Mouse (Mus musculus) liver, embryonic 15.5 days (tissue): Measurements from ENCODE around the gene Col4a6. TPM values are rescaled to one million over a fixed set of nuclear protein-coding genes. Genes with fewer than 3 reads are reported as not detected.

ENCODE experiments used
- ATAC-seq: fragments of 200-750 bp; cut with Nextera tagmentation; 2 replicates; pipeline ENCODE4 v1.8.0; 2017; ENCODE audit warnings: moderate number of reproducible peaks, mild to moderate bottlenecking, moderate library complexity; ENCODE audit not compliant: insufficient read depth
- H3K27ac ChIP-seq: fragments of 300-500 bp; sonication (generic); replicated peaks from 2 replicates; pipeline ENCODE4 v1.5.1; 2015; ENCODE audit warnings: mild to moderate bottlenecking, inconsistent platforms
- H3K27me3 ChIP-seq: fragments of 300-500 bp; sonication (generic); 2 replicates; pipeline ENCODE4 v1.6.1; 2015; ENCODE audit warnings: mild to moderate bottlenecking, inconsistent platforms
- H3K36me3 ChIP-seq: fragments of 300-500 bp; sonication (generic); replicated peaks from 2 replicates; pipeline ENCODE4 v1.6.1; 2015; ENCODE audit warnings: moderate library complexity, mild to moderate bottlenecking, inconsistent platforms
- H3K4me1 ChIP-seq: fragments of 300-500 bp; sonication (generic); replicated peaks from 2 replicates; pipeline ENCODE4 v1.6.1; 2015; ENCODE audit warnings: inconsistent platforms
- H3K4me2 ChIP-seq: fragments of 300-500 bp; sonication (generic); 2 replicates; pipeline ENCODE4 v1.6.1; 2015; ENCODE audit warnings: moderate library complexity, mild to moderate bottlenecking, inconsistent platforms
- H3K4me3 ChIP-seq: fragments of 300-500 bp; sonication (generic); replicated peaks from 2 replicates; pipeline ENCODE4 v1.5.1; 2015; ENCODE audit warnings: mild to moderate bottlenecking, inconsistent platforms
- H3K9ac ChIP-seq: fragments of 300-500 bp; sonication (generic); 2 replicates; pipeline ENCODE4 v1.6.1; 2015; ENCODE audit warnings: moderate library complexity, mild to moderate bottlenecking, inconsistent platforms
- H3K9me3 ChIP-seq: fragments of 300-500 bp; sonication (generic); replicated peaks from 2 replicates; pipeline ENCODE4 v1.6.1; 2016; ENCODE audit warnings: inconsistent platforms
- WGBS: fragments of 180-500 bp; shearing (Covaris S2); methylation state at CpG from one replicate; pipeline ENCODE4 v1.1.7; 2015; ENCODE audit warnings: mixed read lengths; ENCODE audit not compliant: insufficient replicate concordance; 5-methylcytosine and 5-hydroxymethylcytosine counted together
- polyA plus RNA-seq: library from polyadenylated mRNA; unstranded; fragments of >200 nt; fragmentation: Nextera tagmentation; extraction: Ambion mirVana; gene quantifications from 2 replicates; pipeline ENCODE4 v1.2.1, GENCODE M21; 2015

Col4a6 gene
- polyA plus RNA-seq, 1 experiment from 2014 or later, result 0.10 TPM

DNA sequence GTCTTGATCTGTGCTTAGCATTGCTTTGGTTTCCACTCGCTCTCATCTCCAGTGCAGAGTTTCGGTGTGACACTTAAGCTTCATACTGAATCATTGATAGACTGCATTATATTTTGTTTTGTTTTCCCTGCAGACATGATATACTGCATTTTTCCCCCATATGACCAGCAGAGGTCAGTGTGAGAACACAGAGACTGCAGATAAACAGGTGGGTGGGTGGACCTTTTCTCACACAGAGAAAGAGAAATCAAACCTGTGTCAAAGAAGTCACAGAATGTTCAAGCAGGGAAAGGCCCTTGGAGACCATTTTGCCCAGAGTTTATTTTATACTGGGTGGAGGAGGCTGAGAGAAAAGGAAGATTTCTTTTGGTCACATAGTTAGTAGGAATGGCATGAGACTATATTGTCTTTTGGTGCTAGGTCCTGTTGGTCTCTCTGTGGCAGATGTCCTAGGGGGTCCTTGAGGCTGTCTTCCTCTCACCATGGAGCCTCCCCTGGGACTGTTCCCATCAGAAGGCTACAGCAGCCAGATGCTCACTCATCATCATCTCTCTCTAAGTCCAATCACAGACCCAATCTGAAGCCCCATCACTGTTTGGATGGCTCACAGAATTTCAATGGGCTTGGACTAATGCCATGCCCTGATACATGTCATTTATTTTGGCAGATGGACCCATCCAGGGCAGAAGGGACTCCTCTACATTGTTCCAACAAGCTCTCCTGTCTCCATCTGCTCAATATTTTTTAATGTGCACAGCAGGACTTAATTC lies 237.1 kb downstream of the Col4a6 start:
- Histone ChIP-seq H3K4me2 (no peak overlapping the region), H3K36me3 (no peaks in the 10 kb centered on the region), H3K27ac (no peak overlapping the region), H3K9ac (no peak overlapping the region), H3K9me3 (no peaks in the 10 kb centered on the region), H3K4me1 (no peaks in the 10 kb centered on the region), H3K4me3 (no peak overlapping the region), H3K27me3 (peaks cover 6% of the 10 kb centered on the region; the same call in 1 of the 2 replicates)
- WGBS, result 49% methylated on average over 2 of the region's 2 CpGs
- ATAC-seq, result no peak

DNA sequence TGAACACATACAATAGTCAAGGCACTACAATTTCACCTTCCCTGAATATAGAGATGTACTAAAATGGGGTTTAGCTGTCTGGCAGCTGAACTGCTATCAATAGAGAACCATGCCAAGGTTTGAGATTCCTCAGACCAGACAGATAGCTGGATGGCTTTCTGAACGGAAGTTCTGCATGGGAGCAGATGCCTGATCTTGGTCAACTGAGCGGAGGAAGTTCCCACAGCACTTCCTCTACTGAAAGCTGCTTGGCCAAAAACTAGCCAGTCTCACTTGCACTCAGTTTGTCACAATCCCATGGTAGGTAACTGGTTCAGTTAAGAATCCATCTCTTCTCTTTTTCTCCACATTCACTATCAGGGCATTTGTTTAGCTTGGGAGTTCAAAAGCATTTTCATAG lies 245.7 kb downstream of the Col4a6 start:
- ATAC-seq, result no peak
- no peaks in the 10 kb centered on the region for H3K36me3 ChIP-seq
- no peak overlapping the region for H3K27ac ChIP-seq
- no peak overlapping the region for H3K4me3 ChIP-seq
- no peak overlapping the region for H3K9ac ChIP-seq
- no peak overlapping the region for H3K4me2 ChIP-seq
- H3K4me1 ChIP-seq, result no peaks in the 10 kb centered on the region
- 8% methylated on average over 2 of the region's 2 CpGs for WGBS
- no peaks in the 10 kb centered on the region for H3K27me3 ChIP-seq
- no peaks in the 10 kb centered on the region for H3K9me3 ChIP-seq

DNA sequence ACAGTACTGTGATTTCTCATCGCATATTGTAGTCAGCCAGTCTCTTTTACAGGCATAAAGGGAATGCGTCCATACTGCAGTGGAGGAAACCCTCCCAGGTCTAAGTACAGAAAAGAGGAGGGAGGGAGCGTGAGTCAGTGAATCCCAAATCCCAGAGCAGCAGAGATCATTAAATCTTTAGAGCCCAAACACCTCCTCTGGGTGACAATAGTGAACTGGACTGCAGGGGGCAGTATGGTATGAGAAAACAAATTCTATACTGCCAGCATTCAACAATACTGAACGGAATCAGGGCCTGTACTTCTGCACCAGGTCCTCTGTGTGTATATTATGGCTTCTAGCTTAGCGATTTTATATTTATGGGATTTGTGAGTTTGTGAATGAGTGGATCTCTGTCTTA lies 261.1 kb downstream of the Col4a6 start:
- Histone ChIP-seq H3K9me3 (no peaks in the 10 kb centered on the region), H3K4me2 (no peak overlapping the region), H3K9ac (no peak overlapping the region), H3K4me1 (no peaks in the 10 kb centered on the region), H3K36me3 (no peaks in the 10 kb centered on the region), H3K27me3 (peaks cover 1% of the 10 kb centered on the region; the same call in 1 of the 2 replicates), H3K27ac (no peak overlapping the region), H3K4me3 (no peak overlapping the region)
- no peak for ATAC-seq
- 37% methylated on average over 5 of the region's 5 CpGs for WGBS

DNA sequence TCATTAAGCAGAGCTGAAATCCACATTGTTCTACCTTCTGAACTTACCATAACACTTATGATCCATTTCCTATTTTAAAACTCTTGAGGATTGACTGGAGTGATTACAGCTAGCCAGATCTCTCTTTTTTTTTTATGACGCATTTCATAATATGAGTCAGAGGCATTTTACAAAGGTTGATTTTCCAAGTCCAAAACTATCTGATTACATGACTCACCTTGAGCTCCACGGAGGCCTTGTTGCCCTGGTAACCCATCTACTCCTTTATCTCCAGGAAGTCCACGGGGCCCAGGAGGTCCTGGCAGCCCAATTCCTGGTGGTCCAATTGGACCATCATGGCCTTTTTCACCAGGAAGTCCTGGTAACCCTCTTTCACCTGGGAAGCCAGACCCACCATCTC lies 274.9 kb downstream of the Col4a6 start:
- Histone ChIP-seq H3K36me3 (no peaks in the 10 kb centered on the region), H3K27ac (no peak overlapping the region), H3K9ac (no peak overlapping the region), H3K27me3 (no peaks in the 10 kb centered on the region), H3K4me1 (no peaks in the 10 kb centered on the region), H3K4me3 (no peak overlapping the region), H3K9me3 (no peaks in the 10 kb centered on the region), H3K4me2 (no peak overlapping the region)
- ATAC-seq, result no peak
- WGBS, result 67% methylated on average over 3 of the region's 3 CpGs

DNA sequence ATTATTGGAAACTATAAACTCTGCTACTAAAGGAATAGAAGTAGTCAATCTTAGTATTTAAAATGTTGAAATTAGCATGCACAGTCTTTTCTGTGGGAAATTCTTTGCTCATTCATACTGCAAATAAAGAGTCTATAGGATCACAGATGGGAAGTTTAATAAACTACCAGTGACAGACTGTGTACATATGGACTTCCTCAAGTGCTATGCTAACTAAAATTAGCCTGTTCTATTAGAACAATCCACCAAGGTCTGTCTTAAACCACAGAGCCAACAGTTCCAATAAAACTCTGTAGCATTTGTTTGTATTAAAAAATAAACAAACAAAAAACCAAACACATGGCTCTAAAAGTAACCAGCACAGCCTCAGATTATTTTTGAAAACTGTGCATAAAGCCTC lies 278.8 kb downstream of the Col4a6 start:
- no peak for ATAC-seq
- no peaks in the 10 kb centered on the region for H3K4me1 ChIP-seq
- no peaks in the 10 kb centered on the region for H3K9me3 ChIP-seq
- no peaks in the 10 kb centered on the region for H3K36me3 ChIP-seq
- H3K27me3 ChIP-seq, result peaks cover 5% of the 10 kb centered on the region; the same call in 1 of the 2 replicates
- no peak overlapping the region for H3K27ac ChIP-seq
- no peak overlapping the region for H3K4me2 ChIP-seq
- no peak overlapping the region for H3K9ac ChIP-seq
- H3K4me3 ChIP-seq, result no peak overlapping the region

- H3K9me3 ChIP-seq, result no peaks in the 10 kb centered on the region
- 33% methylated on average over 7 of the region's 7 CpGs for WGBS
- no peak overlapping the region for H3K9ac ChIP-seq
- no peaks in the 10 kb centered on the region for H3K4me1 ChIP-seq
- no peak overlapping the region for H3K4me2 ChIP-seq
- H3K27me3 ChIP-seq, result no peaks in the 10 kb centered on the region
- no peak overlapping the region for H3K27ac ChIP-seq
- no peak for ATAC-seq
- no peak overlapping the region for H3K4me3 ChIP-seq
- no peaks in the 10 kb centered on the region for H3K36me3 ChIP-seq
These were observed 298.5 kb downstream of the Col4a6 start for GRCm38 (mm10) chrX:141175353-141175752.

- H3K27ac ChIP-seq, result no peak overlapping the region
- no peaks in the 10 kb centered on the region for H3K4me1 ChIP-seq
- no peaks in the 10 kb centered on the region for H3K9me3 ChIP-seq
- 65% methylated on average over 4 of the region's 4 CpGs for WGBS
- H3K36me3 ChIP-seq, result no peaks in the 10 kb centered on the region
- H3K4me3 ChIP-seq, result no peak overlapping the region
- ATAC-seq, result no peak
- H3K27me3 ChIP-seq, result 0 out of 2 replicates have a peak, but pooled peaks cover 4% of the 10 kb centered on the region
- no peak overlapping the region for H3K9ac ChIP-seq
- no peak overlapping the region for H3K4me2 ChIP-seq
These were observed 308.8 kb downstream of the Col4a6 start for GRCm38 (mm10) chrX:141165067-141165466.

DNA sequence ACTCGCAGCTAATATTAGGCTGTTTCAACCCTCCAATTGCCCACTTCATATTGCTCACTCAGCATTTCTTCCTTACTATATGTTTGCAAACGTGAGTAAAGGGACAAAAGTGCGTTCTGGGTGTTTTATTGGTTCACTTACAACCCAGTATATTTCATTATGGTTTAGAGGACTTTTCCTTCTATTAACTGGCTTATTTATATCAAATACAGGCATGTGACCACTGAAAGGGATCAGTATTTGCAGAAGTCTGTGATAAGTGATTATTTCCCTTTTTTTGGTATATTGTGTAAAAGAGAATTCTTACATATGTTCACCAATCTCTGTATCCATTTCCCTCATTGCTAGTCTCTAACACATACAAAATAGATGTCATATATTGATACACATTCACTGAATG lies 313.5 kb downstream of the Col4a6 start:
- Histone ChIP-seq H3K4me1 (no peaks in the 10 kb centered on the region), H3K4me2 (no peak overlapping the region), H3K9ac (no peak overlapping the region), H3K27me3 (no peaks in the 10 kb centered on the region), H3K36me3 (0 out of 2 replicates have a peak, but pooled peaks cover 4% of the 10 kb centered on the region), H3K27ac (no peak overlapping the region), H3K9me3 (no peaks in the 10 kb centered on the region), H3K4me3 (no peak overlapping the region)
- ATAC-seq, result no peak
- WGBS, result 66% methylated on average over 3 of the region's 3 CpGs

GRCm38 (mm10) chrX:141158160-141158559 lies 315.7 kb downstream of the Col4a6 start:
- no peak for ATAC-seq
- Histone ChIP-seq H3K36me3 (0 out of 2 replicates have a peak, but pooled peaks cover 4% of the 10 kb centered on the region), H3K4me1 (no peaks in the 10 kb centered on the region), H3K4me2 (no peak overlapping the region), H3K9ac (no peak overlapping the region), H3K27me3 (no peaks in the 10 kb centered on the region), H3K27ac (no peak overlapping the region), H3K4me3 (no peak overlapping the region), H3K9me3 (no peaks in the 10 kb centered on the region)
- 35% methylated on average over 4 of the region's 4 CpGs for WGBS

DNA sequence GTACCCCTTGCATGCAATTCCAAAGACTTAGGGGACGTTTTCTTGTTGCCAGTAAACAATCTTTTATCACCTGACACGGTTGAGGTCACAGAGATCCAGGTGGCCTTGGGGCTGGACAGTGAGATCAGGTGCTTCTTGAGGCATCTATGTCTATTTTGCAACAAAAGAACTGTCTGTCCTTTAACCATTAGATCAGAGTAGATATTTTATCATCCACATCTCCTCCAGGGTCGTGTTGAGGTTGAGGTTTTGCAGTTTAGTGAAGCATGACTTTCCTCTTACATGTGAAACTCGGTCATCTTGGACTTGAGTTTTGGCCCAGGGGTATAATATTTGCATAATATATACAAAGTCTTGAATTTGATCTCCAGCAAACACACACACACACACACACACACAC lies 316.2 kb downstream of the Col4a6 start:
- no peak for ATAC-seq
- Histone ChIP-seq H3K9me3 (no peaks in the 10 kb centered on the region), H3K9ac (no peak overlapping the region), H3K27me3 (no peaks in the 10 kb centered on the region), H3K36me3 (0 out of 2 replicates have a peak, but pooled peaks cover 4% of the 10 kb centered on the region), H3K4me2 (no peak overlapping the region), H3K4me1 (no peaks in the 10 kb centered on the region), H3K27ac (no peak overlapping the region), H3K4me3 (no peak overlapping the region)
- WGBS, result 41% methylated on average over 4 of the region's 4 CpGs

DNA sequence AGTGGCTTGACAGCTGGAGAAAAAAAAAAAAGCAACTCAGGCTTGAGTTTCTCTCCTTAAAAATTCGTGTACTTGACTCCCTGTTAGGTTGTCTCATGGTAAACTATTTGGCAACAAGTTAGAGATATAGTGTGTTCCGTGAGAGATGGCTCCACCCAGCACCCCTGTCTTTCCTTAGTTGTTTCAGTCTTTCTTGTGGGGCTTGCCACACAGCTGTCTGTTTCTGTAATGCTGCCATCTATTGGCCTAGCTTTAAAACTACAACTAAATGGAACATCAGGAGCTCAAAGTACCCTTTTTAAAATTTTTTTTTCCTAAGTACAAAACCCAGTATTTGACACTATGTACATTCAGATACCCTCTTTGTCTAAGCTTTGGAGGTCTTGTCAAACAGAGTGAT lies 317.2 kb downstream of the Col4a6 start:
- Histone ChIP-seq H3K36me3 (0 out of 2 replicates have a peak, but pooled peaks cover 4% of the 10 kb centered on the region), H3K4me2 (no peak overlapping the region), H3K9me3 (no peaks in the 10 kb centered on the region), H3K27ac (no peak overlapping the region), H3K9ac (no peak overlapping the region), H3K27me3 (no peaks in the 10 kb centered on the region), H3K4me1 (no peaks in the 10 kb centered on the region), H3K4me3 (no peak overlapping the region)
- no peak for ATAC-seq
- 8% methylated on average over 2 of the region's 2 CpGs for WGBS

DNA sequence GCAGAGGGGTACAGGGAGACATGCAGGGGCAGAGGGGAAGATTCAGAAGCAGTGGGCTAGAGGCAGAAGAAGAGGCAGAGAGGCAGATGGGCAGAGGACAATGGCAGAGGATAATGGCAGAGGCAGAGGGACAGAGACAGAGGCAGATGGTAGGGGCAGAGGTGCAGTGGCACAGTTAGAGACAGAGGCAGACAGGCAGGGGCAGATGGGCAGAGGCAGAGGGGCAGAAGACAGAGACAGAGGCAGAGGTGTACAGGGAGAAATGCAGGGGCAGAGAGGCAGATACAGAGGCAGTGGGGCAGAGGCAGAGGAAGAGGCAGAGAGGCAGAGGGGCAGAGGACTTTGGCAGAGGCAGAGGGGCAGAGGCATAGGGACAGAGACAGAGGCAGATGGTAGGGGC lies 322.7 kb downstream of the Col4a6 start:
- Histone ChIP-seq H3K9me3 (no peaks in the 10 kb centered on the region), H3K36me3 (no peaks in the 10 kb centered on the region), H3K4me3 (no peak overlapping the region), H3K4me2 (no peak overlapping the region), H3K4me1 (no peaks in the 10 kb centered on the region), H3K9ac (no peak overlapping the region), H3K27me3 (no peaks in the 10 kb centered on the region), H3K27ac (no peak overlapping the region)
- ATAC-seq, result no peak
